Mouse (Mus musculus): ENCODE measurements at regions not wholly inside any gene's neighbourhood (a gene's known extent, or its start where the extent isn't known, plus 50 kb on each side); places are given as distances from the start of the nearest gene placed in this dataset.

DNA sequence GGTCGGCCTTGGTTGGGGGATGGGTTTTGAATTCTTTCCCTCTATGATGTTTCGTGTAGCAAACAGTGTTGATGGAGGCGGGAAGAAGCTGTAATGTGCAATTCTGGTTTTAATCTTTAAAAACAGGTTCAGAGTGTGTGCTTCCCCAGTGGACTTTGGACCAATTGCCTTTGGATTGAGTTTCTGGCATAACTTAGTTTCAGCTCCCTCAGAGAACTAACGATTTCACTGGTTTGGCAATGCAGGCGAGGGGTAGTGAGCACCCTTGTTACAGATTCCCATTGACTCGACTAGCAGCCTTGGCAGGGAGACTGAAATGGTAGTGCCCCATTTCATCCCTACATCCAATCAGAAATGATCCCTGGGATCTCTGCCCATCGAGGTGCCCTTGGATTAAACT lies 193.9 kb upstream of the Tmem72 start:
- Histone ChIP-seq H3K27ac (ENCODE audit: insufficient read depth, low read length) (no peak overlapping the region), H3K4me3 (replicated peaks; ENCODE audit: insufficient read depth, low read depth, low read length) (no peak overlapping the region), H3K4me1 (ENCODE audit: control insufficient read depth, insufficient read depth, low read length) (no peaks in the 10 kb centered on the region), H3K27me3 (ENCODE audit: control insufficient read depth, insufficient read depth, low read length) (no peaks in the 10 kb centered on the region)
- DNase-seq = no peak
- 78% methylated on average over 7 of the region's 7 CpGs for WGBS
- TF ChIP-seq POLR2A (IDR thresholded peaks at IDR 0.05; ENCODE audit: borderline replicate concordance, insufficient read depth, low read length) (no peak), CTCF (IDR thresholded peaks at IDR 0.05; ENCODE audit: borderline replicate concordance, insufficient read depth, low read depth, low read length) (no peak)

DNA sequence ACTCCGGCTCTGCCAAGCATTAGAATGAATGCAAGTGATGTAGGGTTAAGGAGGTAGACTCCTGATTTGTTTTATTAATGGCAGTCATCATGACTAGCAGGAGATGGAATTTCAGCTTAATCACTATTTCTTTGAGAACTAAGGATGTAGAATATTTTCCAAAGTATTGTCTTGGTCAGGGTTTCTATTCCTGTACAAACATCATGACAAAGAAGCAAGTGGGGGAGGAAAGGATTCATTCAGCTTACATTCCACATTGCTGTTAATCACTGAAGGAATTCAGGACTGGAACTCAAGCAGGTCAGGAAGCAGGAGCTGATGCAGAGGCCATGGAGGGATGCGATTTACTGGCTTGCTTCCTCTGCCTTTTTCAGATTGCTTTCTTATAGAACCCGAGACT lies 195.4 kb upstream of the Tmem72 start:
- WGBS = 78% methylated on average over 3 of the region's 3 CpGs
- TF ChIP-seq POLR2A (IDR thresholded peaks at IDR 0.05; ENCODE audit: borderline replicate concordance, insufficient read depth, low read length) = no peak
- TF ChIP-seq CTCF (IDR thresholded peaks at IDR 0.05; ENCODE audit: borderline replicate concordance, insufficient read depth, low read depth, low read length) = no peak

DNA sequence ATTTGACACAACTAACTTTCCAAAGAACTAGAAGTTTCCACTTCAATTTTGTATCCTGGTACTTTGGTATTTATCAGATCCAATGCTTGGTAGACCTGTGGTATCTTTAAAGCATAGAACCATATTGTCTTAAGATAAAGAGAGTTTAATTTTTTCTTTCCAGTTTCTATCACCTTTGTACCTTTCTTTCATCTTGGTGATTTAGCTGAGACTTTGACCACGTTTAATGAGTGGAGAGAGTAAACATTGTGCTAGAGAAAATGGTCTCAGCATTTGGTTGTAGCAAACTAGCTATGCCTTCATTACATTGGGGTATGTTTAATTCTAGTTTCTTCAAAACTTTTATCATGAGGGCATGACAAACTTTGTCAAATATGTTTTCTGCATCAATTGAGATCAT lies 197.4 kb upstream of the Tmem72 start:
- H3K4me1 ChIP-seq (ENCODE audit: control insufficient read depth, insufficient read depth, low read length) = no peaks in the 10 kb centered on the region
- 75% methylated on average over 1 of the region's 1 CpGs for whole genome bisulfite sequencing
- no peak overlapping the region for H3K27ac ChIP-seq (ENCODE audit: insufficient read depth, low read length)
- no peak for TF ChIP-seq CTCF (IDR thresholded peaks at IDR 0.05; ENCODE audit: borderline replicate concordance, insufficient read depth, low read depth, low read length)
- TF ChIP-seq POLR2A (IDR thresholded peaks at IDR 0.05; ENCODE audit: borderline replicate concordance, insufficient read depth, low read length) = no peak
- H3K27me3 ChIP-seq (ENCODE audit: control insufficient read depth, insufficient read depth, low read length) = no peaks in the 10 kb centered on the region
- H3K4me3 ChIP-seq (replicated peaks; ENCODE audit: insufficient read depth, low read depth, low read length) = no peak overlapping the region
- no peak for DNase-seq

More for the DNA sequence above, 195.4 kb upstream of the Tmem72 start:
- H3K27ac ChIP-seq (ENCODE audit: insufficient read depth, low read length) = no peak overlapping the region
- H3K27me3 ChIP-seq (ENCODE audit: control insufficient read depth, insufficient read depth, low read length) = no peaks in the 10 kb centered on the region
- H3K4me3 ChIP-seq (replicated peaks; ENCODE audit: insufficient read depth, low read depth, low read length) = no peak overlapping the region
- no peak for DNase-seq
- no peaks in the 10 kb centered on the region for H3K4me1 ChIP-seq (ENCODE audit: control insufficient read depth, insufficient read depth, low read length)

DNA sequence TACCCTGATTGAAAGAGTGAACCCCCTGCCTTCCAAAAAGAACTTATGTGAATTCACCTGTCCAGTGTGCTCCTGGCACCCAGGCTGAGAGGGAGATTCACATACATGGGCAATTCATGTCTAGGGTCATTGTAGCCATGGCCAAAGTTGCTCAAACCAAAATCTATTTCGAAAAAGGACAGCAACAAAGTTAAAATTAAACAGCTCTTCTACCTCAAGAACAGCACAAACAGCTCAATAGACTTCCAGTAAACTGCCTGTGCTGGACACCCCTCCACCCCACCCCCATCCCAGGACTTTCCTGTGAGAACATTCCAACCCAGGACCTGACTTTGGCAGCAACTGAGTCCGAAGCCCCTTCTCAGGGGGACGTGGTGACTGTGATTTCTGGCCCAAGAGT lies 218.3 kb upstream of the Tmem72 start:
- WGBS = 73% methylated on average over 3 of the region's 3 CpGs

DNA sequence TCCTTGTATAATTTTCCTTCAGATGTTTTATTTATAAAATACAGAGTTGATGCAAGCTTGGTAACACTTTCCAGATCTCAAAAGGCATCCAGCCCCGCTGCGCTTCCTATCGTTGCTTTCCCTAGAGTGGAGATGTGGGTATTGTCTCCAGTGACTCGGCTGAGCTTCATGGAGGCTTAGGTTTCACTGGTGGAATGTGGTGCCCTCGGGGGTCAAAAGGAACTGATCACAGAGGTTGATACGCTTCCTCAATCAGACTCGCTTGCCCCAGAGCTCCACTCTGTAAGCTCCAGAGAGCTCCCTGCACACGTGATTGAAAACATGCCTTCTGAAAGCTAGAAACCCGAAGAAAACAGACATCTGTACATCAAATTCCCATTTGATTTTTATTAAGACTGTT lies 224.9 kb upstream of the Tmem72 start:
- no peak for TF ChIP-seq POLR2A (IDR thresholded peaks at IDR 0.05; ENCODE audit: borderline replicate concordance, insufficient read depth, low read length)
- no peak for TF ChIP-seq CTCF (IDR thresholded peaks at IDR 0.05; ENCODE audit: borderline replicate concordance, insufficient read depth, low read depth, low read length)
- no peak overlapping the region for H3K27ac ChIP-seq (ENCODE audit: insufficient read depth, low read length)
- H3K27me3 ChIP-seq (ENCODE audit: control insufficient read depth, insufficient read depth, low read length) = no peaks in the 10 kb centered on the region
- no peak overlapping the region for H3K4me3 ChIP-seq (replicated peaks; ENCODE audit: insufficient read depth, low read depth, low read length)
- no peak for DNase-seq
- no peaks in the 10 kb centered on the region for H3K4me1 ChIP-seq (ENCODE audit: control insufficient read depth, insufficient read depth, low read length)
- 79% methylated on average over 9 of the region's 9 CpGs for WGBS

More for the DNA sequence above, 218.3 kb upstream of the Tmem72 start:
- Histone ChIP-seq H3K4me1 (ENCODE audit: control insufficient read depth, insufficient read depth, low read length) (no peaks in the 10 kb centered on the region), H3K27ac (ENCODE audit: insufficient read depth, low read length) (no peak overlapping the region), H3K27me3 (ENCODE audit: control insufficient read depth, insufficient read depth, low read length) (no peaks in the 10 kb centered on the region), H3K4me3 (replicated peaks; ENCODE audit: insufficient read depth, low read depth, low read length) (no peak overlapping the region)
- DNase-seq = no peak
- TF ChIP-seq POLR2A (IDR thresholded peaks at IDR 0.05; ENCODE audit: borderline replicate concordance, insufficient read depth, low read length) (no peak), CTCF (IDR thresholded peaks at IDR 0.05; ENCODE audit: borderline replicate concordance, insufficient read depth, low read depth, low read length) (no peak)

DNA sequence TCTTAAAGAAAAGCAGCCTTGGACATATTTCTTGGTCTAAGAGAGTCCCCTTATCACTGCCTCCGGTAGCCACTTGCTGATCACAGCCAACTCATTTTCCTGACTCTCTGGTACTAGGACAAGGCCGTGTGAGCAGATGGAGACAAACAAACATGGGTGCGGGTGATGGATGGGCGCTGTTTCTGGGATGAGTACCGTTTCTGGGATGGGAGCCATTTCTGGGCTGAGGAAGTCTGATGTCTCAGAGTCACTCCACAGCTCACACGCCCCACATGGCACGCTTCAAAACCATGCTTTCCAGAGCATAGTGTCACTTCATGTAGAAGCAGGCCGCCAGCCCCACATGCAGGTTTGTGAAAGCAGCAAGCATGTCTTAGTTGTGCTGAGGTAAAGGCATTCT lies 225.6 kb upstream of the Cxcl12 start:
- Histone ChIP-seq H3K4me3 (replicated peaks; ENCODE audit: insufficient read depth, low read depth, low read length) (no peak overlapping the region), H3K27ac (ENCODE audit: insufficient read depth, low read length) (no peak overlapping the region), H3K27me3 (ENCODE audit: control insufficient read depth, insufficient read depth, low read length) (no peaks in the 10 kb centered on the region), H3K4me1 (ENCODE audit: control insufficient read depth, insufficient read depth, low read length) (no peaks in the 10 kb centered on the region)
- TF ChIP-seq POLR2A (IDR thresholded peaks at IDR 0.05; ENCODE audit: borderline replicate concordance, insufficient read depth, low read length) = no peak
- no peak for TF ChIP-seq CTCF (IDR thresholded peaks at IDR 0.05; ENCODE audit: borderline replicate concordance, insufficient read depth, low read depth, low read length)
- no peak for DNase-seq
- WGBS = 51% methylated on average over 8 of the region's 8 CpGs

DNA sequence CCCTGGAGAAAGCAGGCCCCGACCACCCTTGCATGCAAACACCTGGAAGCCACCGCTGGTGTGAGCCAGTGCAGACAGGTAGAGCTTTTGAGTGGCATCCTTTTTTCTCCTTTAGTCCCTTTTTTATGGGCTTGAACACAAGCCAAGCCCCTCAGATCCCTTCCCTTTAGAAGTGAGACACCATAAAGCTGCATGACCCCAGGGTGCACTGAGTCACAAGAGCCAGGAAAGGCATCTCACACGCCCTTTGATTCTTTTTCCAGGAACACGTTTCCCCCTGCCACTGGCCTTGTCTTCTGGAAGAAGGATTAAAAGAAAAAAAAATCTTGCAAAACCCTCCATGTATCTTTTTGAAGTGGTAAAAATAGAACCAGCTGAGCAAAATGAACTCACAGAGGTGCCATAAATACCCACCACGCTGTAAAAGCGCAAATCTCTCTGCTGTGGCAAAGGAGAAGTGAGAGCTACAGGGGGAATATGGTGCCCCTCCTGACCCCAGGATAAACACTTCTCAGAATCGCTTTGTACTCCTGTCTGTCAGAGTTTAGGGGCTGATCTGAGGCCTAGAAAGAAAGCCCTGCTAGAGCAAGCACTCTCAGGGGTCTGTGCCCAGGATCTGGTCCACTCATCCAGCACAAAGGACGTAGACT lies 222.1 kb upstream of the Cxcl12 start:
- Histone ChIP-seq H3K4me1 (ENCODE audit: control insufficient read depth, insufficient read depth, low read length) (no peaks in the 10 kb centered on the region), H3K27me3 (ENCODE audit: control insufficient read depth, insufficient read depth, low read length) (no peaks in the 10 kb centered on the region), H3K4me3 (replicated peaks; ENCODE audit: insufficient read depth, low read depth, low read length) (no peak overlapping the region), H3K27ac (ENCODE audit: insufficient read depth, low read length) (no peak overlapping the region)
- TF ChIP-seq CTCF (IDR thresholded peaks at IDR 0.05; ENCODE audit: borderline replicate concordance, insufficient read depth, low read depth, low read length) (no peak), POLR2A (IDR thresholded peaks at IDR 0.05; ENCODE audit: borderline replicate concordance, insufficient read depth, low read length) (no peak)
- DNase-seq = no peak
- 68% methylated on average over 8 of the region's 8 CpGs for WGBS

DNA sequence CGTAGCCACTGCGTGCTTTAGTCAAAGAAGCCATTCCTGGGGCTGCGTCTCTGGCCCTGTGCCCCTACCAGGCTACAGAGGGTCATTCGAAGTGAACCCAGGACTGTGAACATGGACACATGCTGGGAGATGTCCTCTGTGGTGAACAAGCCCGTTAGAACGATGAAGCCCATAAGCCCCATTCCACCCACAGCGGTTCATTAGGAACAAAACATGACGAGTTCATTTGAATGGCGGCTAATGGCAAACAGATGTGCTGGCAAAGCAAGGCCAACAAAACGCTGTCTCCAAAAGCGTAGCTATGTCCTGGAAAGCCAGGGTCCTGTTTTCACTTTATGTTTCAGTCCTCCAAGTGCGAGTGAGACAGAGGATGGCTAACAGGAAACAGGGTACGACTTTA lies 208.7 kb upstream of the Cxcl12 start:
- Histone ChIP-seq H3K4me3 (replicated peaks; ENCODE audit: insufficient read depth, low read depth, low read length) (no peak overlapping the region), H3K4me1 (ENCODE audit: control insufficient read depth, insufficient read depth, low read length) (no peaks in the 10 kb centered on the region), H3K27ac (ENCODE audit: insufficient read depth, low read length) (no peak overlapping the region), H3K27me3 (ENCODE audit: control insufficient read depth, insufficient read depth, low read length) (no peaks in the 10 kb centered on the region)
- 57% methylated on average over 13 of the region's 13 CpGs for WGBS
- DNase-seq = no peak
- no peak for TF ChIP-seq POLR2A (IDR thresholded peaks at IDR 0.05; ENCODE audit: borderline replicate concordance, insufficient read depth, low read length)
- no peak for TF ChIP-seq CTCF (IDR thresholded peaks at IDR 0.05; ENCODE audit: borderline replicate concordance, insufficient read depth, low read depth, low read length)

Measured in cerebellum, adult 2 months (tissue).